Mouse (Mus musculus): ENCODE measurements around the gene Rnf123.
"Not testable (repeated sequence)": the region's sequence is repeated elsewhere in the genome, so short reads cannot be mapped to it uniquely, and the experiment has no call there.

Gene Rnf123

GRCm38 (mm10) chr9:108027867-108028266 is 55.3 kb downstream of the Rnf123 start:
- DNase-seq, result no peak

- no peak for DNase-seq
Measured at GRCm38 (mm10) chr9:108026584-108026983, 56.6 kb downstream of the Rnf123 start.

GRCm38 (mm10) chr9:108023216-108023615 is 59.9 kb downstream of the Rnf123 start:
- DNase-seq, result no peak

GRCm38 (mm10) chr9:108020741-108021140 is 62.4 kb downstream of the Rnf123 start:
- DNase-seq, result no peak

GRCm38 (mm10) chr9:108017127-108017526 is 66.0 kb downstream of the Rnf123 start:
- DNase-seq, result no peak

GRCm38 (mm10) chr9:108013577-108013976 is 69.6 kb downstream of the Rnf123 start:
- DNase-seq, result not testable (repeated sequence)

GRCm38 (mm10) chr9:108010385-108010784 is 72.8 kb downstream of the Rnf123 start:
- no peak for DNase-seq

- peak; percentile 9 for DNase-seq
Measured at GRCm38 (mm10) chr9:108008041-108008440, 75.1 kb downstream of the Rnf123 start.

GRCm38 (mm10) chr9:108003531-108003890 is 79.6 kb downstream of the Rnf123 start:
- DNase-seq, result peak; percentile 14

GRCm38 (mm10) chr9:108002778-108003530 is 80.2 kb downstream of the Rnf123 start:
- DNase-seq, result no peak

GRCm38 (mm10) chr9:108001922-108002770 is 81.0 kb downstream of the Rnf123 start, which contains the start of gene Ip6k1:
Gene Ip6k1, plus strand, starts transcription at chr9:108002501.
- DNase-seq, result peak; percentile 100
